Mouse (Mus musculus) liver, postnatal 0 days (tissue): ENCODE results near the gene Fam118b. TPM values are rescaled to one million over a fixed set of nuclear protein-coding genes. Genes with fewer than 3 reads are reported as not detected.
A peak's percentile ranks its signal among the peaks of the same experiment; 100 is the strongest.

ENCODE experiments used
- ATAC-seq: fragments of 200-750 bp; cut with Nextera tagmentation; 2 replicates; pipeline ENCODE4 v1.8.0; 2017; ENCODE audit warnings: mild to moderate bottlenecking, moderate library complexity
- DNase-seq: peaks from one replicate; pipeline ENCODE4 v3.0.0-alpha.2; 2016
- H3K27ac ChIP-seq: fragments of 300-500 bp; sonication (generic); 2 replicates; pipeline ENCODE4 v1.5.1; 2014; ENCODE audit warnings: antibody characterized with exemption, moderate library complexity, mild to moderate bottlenecking, low read depth
- H3K27me3 ChIP-seq: fragments of 300-500 bp; sonication (generic); 2 replicates; pipeline ENCODE4 v1.6.1; 2014; ENCODE audit warnings: low read length, control low read depth, mixed read lengths; ENCODE audit not compliant: insufficient read depth
- H3K36me3 ChIP-seq: fragments of 300-500 bp; sonication (generic); replicated peaks from 2 replicates; pipeline ENCODE4 v1.6.1; 2014; ENCODE audit warnings: mild to moderate bottlenecking, control low read depth, low read length, moderate library complexity, mixed read lengths; ENCODE audit not compliant: insufficient read depth
- H3K4me1 ChIP-seq: fragments of 300-500 bp; sonication (generic); 2 replicates; pipeline ENCODE4 v1.6.1; 2014; ENCODE audit warnings: antibody characterized with exemption, mild to moderate bottlenecking, control low read depth; ENCODE audit not compliant: insufficient read depth
- H3K4me2 ChIP-seq: fragments of 300-500 bp; sonication (generic); 2 replicates; pipeline ENCODE4 v1.6.1; 2014; ENCODE audit warnings: low read depth, mild to moderate bottlenecking, low read length, moderate library complexity, mixed read lengths
- H3K4me3 ChIP-seq: fragments of 300-500 bp; sonication (generic); 2 replicates; pipeline ENCODE4 v1.5.1; 2014; ENCODE audit warnings: low read depth, low read length
- H3K9ac ChIP-seq: fragments of 300-500 bp; sonication (generic); replicated peaks from 2 replicates; pipeline ENCODE4 v1.6.1; 2014; ENCODE audit warnings: mild to moderate bottlenecking, moderate library complexity
- H3K9me3 ChIP-seq: fragments of 300-500 bp; sonication (generic); 2 replicates; pipeline ENCODE4 v1.6.1; 2016; ENCODE audit warnings: mild to moderate bottlenecking, control low read depth, low read length, mixed read lengths
- CTCF ChIP-seq: sonication (generic); IDR thresholded peaks from 2 replicates; pipeline ENCODE4 v1.5.1; 2016; ENCODE audit warnings: antibody characterized with exemption, low read depth
- EP300 ChIP-seq: IDR thresholded peaks from 2 replicates; pipeline ENCODE4 v1.6.1; 2016; ENCODE audit warnings: antibody characterized with exemption, low read depth, mild to moderate bottlenecking
- WGBS: fragments of 180-500 bp; shearing (Covaris S2); extraction: QIAGEN DNeasy Blood & Tissue Kit; methylation state at CpG from one replicate; pipeline ENCODE4 v1.1.7; 2014; ENCODE audit not compliant: insufficient replicate concordance; 5-methylcytosine and 5-hydroxymethylcytosine counted together
- polyA plus RNA-seq: library from polyadenylated mRNA; unstranded; fragments of >200 nt; fragmentation: Nextera tagmentation; extraction: Ambion mirVana; gene quantifications from 2 replicates; pipeline ENCODE4 v1.2.1, GENCODE M21; 2015

The Fam118b gene
- polyA plus RNA-seq, 1 experiment from 2014 or later: 9.4 TPM

- Histone ChIP-seq H3K36me3 (no peaks in the 10 kb centered on the region), H3K27ac (no peak overlapping the region), H3K9me3 (no peaks in the 10 kb centered on the region), H3K4me2 (no peak overlapping the region), H3K4me3 (no peak overlapping the region), H3K9ac (no peak overlapping the region), H3K27me3 (no peaks in the 10 kb centered on the region), H3K4me1 (0 out of 2 replicates have a peak, but pooled peaks cover 2% of the 10 kb centered on the region)
- WGBS: 79% methylated on average over 3 of the region's 3 CpGs
- DNase-seq (no peak), ATAC-seq (no peak)
- TF ChIP-seq CTCF (no peak), EP300 (no peak)
Measured at GRCm38 (mm10) chr9:35286351-35286750, 18.7 kb upstream of the Fam118b start.

GRCm38 (mm10) chr9:35284351-35284750 lies 16.7 kb upstream of the Fam118b start:
- DNase-seq (no peak), ATAC-seq (no peak)
- Histone ChIP-seq H3K27ac (no peak overlapping the region), H3K9ac (no peak overlapping the region), H3K9me3 (no peaks in the 10 kb centered on the region), H3K4me3 (no peak overlapping the region), H3K4me1 (no peaks in the 10 kb centered on the region), H3K27me3 (no peaks in the 10 kb centered on the region), H3K36me3 (no peaks in the 10 kb centered on the region), H3K4me2 (no peak overlapping the region)
- WGBS: 62% methylated on average over 4 of the region's 4 CpGs
- TF ChIP-seq CTCF (no peak), EP300 (no peak)

- H3K36me3 ChIP-seq: no peaks in the 10 kb centered on the region
Measured at GRCm38 (mm10) chr9:35283415-35284069, 15.9 kb upstream of the Fam118b start.

GRCm38 (mm10) chr9:35282851-35283200 lies 15.2 kb upstream of the Fam118b start:
- no peaks in the 10 kb centered on the region for H3K9me3 ChIP-seq
- TF ChIP-seq EP300: no peak
- TF ChIP-seq CTCF: no peak
- H3K36me3 ChIP-seq: 0 out of 2 replicates have a peak, but pooled peaks cover under 1% of the 10 kb centered on the region
- H3K27me3 ChIP-seq: no peaks in the 10 kb centered on the region
- H3K4me2 ChIP-seq: no peak overlapping the region
- no peak for DNase-seq
- H3K27ac ChIP-seq: no peak overlapping the region
- H3K4me1 ChIP-seq: no peaks in the 10 kb centered on the region
- 75% methylated on average over 5 of the region's 5 CpGs for WGBS
- ATAC-seq: no peak
- no peak overlapping the region for H3K4me3 ChIP-seq
- no peak overlapping the region for H3K9ac ChIP-seq

More at GRCm38 (mm10) chr9:35283415-35284069, 15.9 kb upstream of the Fam118b start:
- Histone ChIP-seq H3K9ac (no peak overlapping the region), H3K9me3 (no peaks in the 10 kb centered on the region), H3K4me2 (no peak overlapping the region), H3K4me1 (no peaks in the 10 kb centered on the region), H3K27me3 (no peaks in the 10 kb centered on the region), H3K27ac (no peak overlapping the region), H3K4me3 (no peak overlapping the region)
- no peak for TF ChIP-seq EP300
- no peak for TF ChIP-seq CTCF
- WGBS: 77% methylated on average over 13 of the region's 13 CpGs
- ATAC-seq: no peak
- DNase-seq: no peak

- Histone ChIP-seq H3K4me3 (no peak overlapping the region), H3K4me2 (no peak overlapping the region), H3K36me3 (0 out of 2 replicates have a peak, but pooled peaks cover 5% of the 10 kb centered on the region), H3K27me3 (no peaks in the 10 kb centered on the region), H3K9me3 (no peaks in the 10 kb centered on the region), H3K9ac (no peak overlapping the region), H3K27ac (no peak overlapping the region), H3K4me1 (no peaks in the 10 kb centered on the region)
- peak; percentile 55 for DNase-seq
- ATAC-seq: no peak
- TF ChIP-seq CTCF (peak; percentile 84), EP300 (no peak)
- 21% methylated on average over 5 of the region's 5 CpGs for WGBS
Measured at GRCm38 (mm10) chr9:35282006-35282850, 14.6 kb upstream of the Fam118b start.

- TF ChIP-seq EP300 (no peak), CTCF (no peak)
- Histone ChIP-seq H3K4me3 (no peak overlapping the region), H3K27ac (no peak overlapping the region), H3K9me3 (no peaks in the 10 kb centered on the region), H3K9ac (no peak overlapping the region), H3K4me1 (no peaks in the 10 kb centered on the region), H3K36me3 (peaks cover 18% of the 10 kb centered on the region), H3K27me3 (no peaks in the 10 kb centered on the region), H3K4me2 (no peak overlapping the region)
- DNase-seq (no peak), ATAC-seq (no peak)
- WGBS: 65% methylated on average over 4 of the region's 4 CpGs
Measured at GRCm38 (mm10) chr9:35278451-35278850, 10.8 kb upstream of the Fam118b start.
